Mouse (Mus musculus) liver, adult 2 months (tissue): ENCODE results near the gene Spata45. TPM values are rescaled to one million over a fixed set of nuclear protein-coding genes. Genes with fewer than 3 reads are reported as not detected.

Experiments used
- DNase-seq: peaks from one replicate; pipeline ENCODE4 v3.0.0-alpha.2; 2011; ENCODE audit warnings: low read depth, low spot score; ENCODE audit errors: extremely low read depth
- H3K27ac ChIP-seq: fragments of 200-500 bp; replicated peaks from 2 replicates; pipeline ENCODE4 v1.5.1; 2012; ENCODE audit warnings: low read depth, mild to moderate bottlenecking, control low read depth, inconsistent platforms, low read length; ENCODE audit not compliant: insufficient read depth
- H3K27me3 ChIP-seq: fragments of 200-500 bp; 2 replicates; pipeline ENCODE4 v1.6.1; 2012; ENCODE audit warnings: mild to moderate bottlenecking, moderate library complexity, low read length, inconsistent platforms; ENCODE audit not compliant: control insufficient read depth, insufficient read depth
- H3K36me3 ChIP-seq: fragments of 200-500 bp; 2 replicates; pipeline ENCODE4 v1.6.1; 2012; ENCODE audit warnings: low read length, inconsistent platforms; ENCODE audit not compliant: control insufficient read depth, insufficient read depth
- H3K4me1 ChIP-seq: fragments of 200-500 bp; 2 replicates; pipeline ENCODE4 v1.6.1; 2011; ENCODE audit warnings: low read length; ENCODE audit not compliant: control insufficient read depth, insufficient read depth
- H3K4me3 ChIP-seq: fragments of 200-500 bp; 2 replicates; pipeline ENCODE4 v1.5.1; 2011; ENCODE audit warnings: low read depth, mild to moderate bottlenecking, control low read depth, low read length, moderate library complexity; ENCODE audit not compliant: insufficient read depth
- H3K79me2 ChIP-seq: fragments of 200-500 bp; 2 replicates; pipeline ENCODE4 v1.6.1; 2012; ENCODE audit warnings: inconsistent platforms, mild to moderate bottlenecking, low read length, moderate library complexity; ENCODE audit not compliant: control insufficient read depth, insufficient read depth
- H3K9ac ChIP-seq: fragments of 200-500 bp; 2 replicates; pipeline ENCODE4 v1.6.1; 2012; ENCODE audit warnings: low read depth, mild to moderate bottlenecking, control low read depth, inconsistent platforms, low read length
- CTCF ChIP-seq: fragments of 200-500 bp; IDR thresholded peaks from 2 replicates; pipeline ENCODE4 v1.5.1; 2011; ENCODE audit warnings: low read depth, low read length, control low read depth
- POLR2A ChIP-seq: fragments of 200-500 bp; IDR thresholded peaks from 2 replicates; pipeline ENCODE4 v1.6.1; 2011; ENCODE audit warnings: low read length, control low read depth; ENCODE audit not compliant: insufficient read depth; ENCODE audit errors: extremely low read depth
- WGBS: fragments of 180-500 bp; shearing (Covaris S2); methylation state at CpG from one replicate; pipeline ENCODE4 v1.1.7; 2018; 5-methylcytosine and 5-hydroxymethylcytosine counted together
- polyA plus RNA-seq: library from polyadenylated mRNA; depleted of rRNA; stranded (reverse); fragments of >200 nt; gene quantifications from 2 replicates; pipeline ENCODE4 v1.2.3, GENCODE M21; 2012
- total RNA-seq: library from RNA; depleted of rRNA; stranded (reverse); fragments of >200 nt; gene quantifications from 2 replicates; pipeline ENCODE4 v1.2.3, GENCODE M21; 2014

Gene Spata45
- total and polyA plus RNA-seq, 2 experiments, result not detected

DNA sequence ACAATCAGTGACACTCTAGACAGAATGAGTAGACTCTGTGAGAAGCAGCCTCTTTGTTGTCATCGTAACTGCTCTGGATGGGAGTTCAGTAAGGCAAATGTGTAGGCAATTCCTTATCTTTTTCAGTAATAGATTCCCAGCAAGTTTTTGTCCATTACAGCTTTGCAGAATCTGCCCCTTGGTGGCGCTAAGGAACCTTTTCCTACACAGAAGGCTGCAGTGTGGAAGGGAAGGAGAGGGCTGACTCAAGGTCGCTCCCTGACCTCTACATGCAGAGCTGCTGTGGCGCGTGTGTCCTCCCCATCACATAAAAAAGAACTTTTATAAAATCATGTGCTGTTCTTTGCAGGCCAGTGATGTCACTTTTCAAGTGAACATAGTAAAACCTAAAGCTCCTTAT lies 31.9 kb downstream of the Spata45 start:
- Histone ChIP-seq H3K79me2 (no peaks in the 10 kb centered on the region), H3K4me1 (peaks cover 19% of the 10 kb centered on the region), H3K36me3 (no peaks in the 10 kb centered on the region), H3K27me3 (no peaks in the 10 kb centered on the region), H3K27ac (no peak overlapping the region), H3K9ac (no peak overlapping the region), H3K4me3 (no peak overlapping the region)
- WGBS, result 74% methylated on average over 5 of the region's 5 CpGs
- TF ChIP-seq POLR2A, result no peak
- peak; percentile 29; the same call in 1 of the 2 replicates for TF ChIP-seq CTCF
- no peak for DNase-seq

DNA sequence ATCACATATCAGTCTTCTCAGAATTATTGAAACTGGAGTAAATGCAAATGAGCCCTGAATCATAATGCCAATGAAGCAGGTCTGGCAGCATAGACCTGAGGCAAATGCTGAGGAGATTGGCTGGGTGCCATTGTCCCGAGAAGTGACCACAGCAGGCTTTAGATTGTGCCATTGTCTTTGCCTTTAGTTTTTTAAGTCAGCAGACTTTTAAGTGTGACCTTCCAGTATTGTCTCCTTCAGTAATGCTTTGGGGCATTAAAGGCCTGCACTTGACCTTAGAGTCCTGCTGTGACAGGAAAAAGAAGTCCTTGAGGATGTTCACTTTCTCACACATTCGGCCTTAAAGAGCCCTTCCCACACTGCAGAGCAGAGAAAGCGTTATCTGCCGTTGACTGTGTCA lies 33.8 kb downstream of the Spata45 start:
- H3K9ac ChIP-seq, result no peak overlapping the region
- H3K4me3 ChIP-seq, result no peak overlapping the region
- WGBS, result 82% methylated on average over 4 of the region's 4 CpGs
- DNase-seq, result no peak
- peak overlapping the region; percentile 54 for H3K27ac ChIP-seq
- H3K79me2 ChIP-seq, result no peaks in the 10 kb centered on the region
- H3K27me3 ChIP-seq, result no peaks in the 10 kb centered on the region
- peaks cover 19% of the 10 kb centered on the region for H3K4me1 ChIP-seq
- no peak for TF ChIP-seq CTCF
- no peak for TF ChIP-seq POLR2A
- no peaks in the 10 kb centered on the region for H3K36me3 ChIP-seq

DNA sequence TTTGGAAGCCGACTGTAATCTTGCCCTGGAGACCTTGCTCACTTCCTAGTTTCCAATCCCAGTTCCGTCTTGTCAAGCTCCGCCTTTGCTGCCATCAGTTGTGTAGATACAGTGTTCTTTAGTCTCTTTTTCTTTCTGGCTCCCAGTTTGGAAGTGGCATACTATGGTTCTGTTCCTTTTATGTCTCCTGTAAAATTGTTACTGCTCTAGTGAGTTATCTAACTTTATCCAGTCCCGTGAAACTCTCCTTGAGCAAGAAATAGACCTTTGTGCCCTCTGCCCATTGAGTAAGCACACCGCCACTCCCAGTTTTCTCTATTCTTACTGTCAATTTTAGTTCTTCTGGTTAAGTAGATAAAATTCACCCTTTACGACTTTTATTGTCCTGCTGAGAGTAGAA lies 35.2 kb downstream of the Spata45 start:
- DNase-seq, result peak; percentile 74
- no peak overlapping the region for H3K9ac ChIP-seq
- no peak overlapping the region for H3K4me3 ChIP-seq
- no peaks in the 10 kb centered on the region for H3K36me3 ChIP-seq
- no peak for TF ChIP-seq CTCF
- TF ChIP-seq POLR2A, result no peak
- 39% methylated on average over 6 of the region's 6 CpGs for WGBS
- no peaks in the 10 kb centered on the region for H3K27me3 ChIP-seq
- H3K4me1 ChIP-seq, result peaks cover 19% of the 10 kb centered on the region
- H3K79me2 ChIP-seq, result no peaks in the 10 kb centered on the region
- H3K27ac ChIP-seq, result peak overlapping the region; percentile 54; the same call in 1 of the 2 replicates

DNA sequence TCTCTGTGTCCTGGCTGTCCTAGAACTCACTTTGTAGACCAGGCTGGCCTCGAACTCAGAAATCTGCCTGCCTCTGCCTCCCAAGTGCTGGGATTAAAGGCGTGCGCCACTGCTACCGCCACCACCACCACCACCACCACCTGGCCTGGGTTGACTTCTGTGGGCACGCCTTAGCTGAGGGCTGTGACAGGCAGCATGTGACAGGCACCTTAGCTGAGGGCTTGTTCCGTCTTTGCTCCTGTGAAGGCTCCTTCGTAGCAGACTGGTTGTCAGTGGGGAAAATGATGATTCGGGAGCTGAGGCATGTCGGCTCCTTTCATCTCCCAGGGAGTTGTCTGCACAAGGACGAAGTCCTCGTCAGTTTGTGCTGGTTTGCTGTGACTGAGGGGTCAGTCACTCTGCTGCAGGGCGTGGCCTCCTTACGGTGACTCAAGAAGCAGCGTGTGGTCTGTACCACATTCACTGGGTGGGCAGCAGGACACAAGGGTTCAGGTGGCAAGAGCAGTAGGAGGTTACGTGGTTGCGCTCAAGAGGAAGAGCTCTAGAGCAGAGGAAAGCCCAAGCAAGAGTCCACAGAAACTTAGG lies 36.0 kb downstream of the Spata45 start:
- peak overlapping the region; percentile 49 for H3K27ac ChIP-seq
- no peaks in the 10 kb centered on the region for H3K79me2 ChIP-seq
- no peaks in the 10 kb centered on the region for H3K27me3 ChIP-seq
- peaks cover 19% of the 10 kb centered on the region for H3K4me1 ChIP-seq
- H3K9ac ChIP-seq, result no peak overlapping the region
- no peaks in the 10 kb centered on the region for H3K36me3 ChIP-seq
- WGBS, result 74% methylated on average over 16 of the region's 16 CpGs
- DNase-seq, result no peak
- no peak overlapping the region for H3K4me3 ChIP-seq
- TF ChIP-seq CTCF, result no peak
- TF ChIP-seq POLR2A, result no peak

DNA sequence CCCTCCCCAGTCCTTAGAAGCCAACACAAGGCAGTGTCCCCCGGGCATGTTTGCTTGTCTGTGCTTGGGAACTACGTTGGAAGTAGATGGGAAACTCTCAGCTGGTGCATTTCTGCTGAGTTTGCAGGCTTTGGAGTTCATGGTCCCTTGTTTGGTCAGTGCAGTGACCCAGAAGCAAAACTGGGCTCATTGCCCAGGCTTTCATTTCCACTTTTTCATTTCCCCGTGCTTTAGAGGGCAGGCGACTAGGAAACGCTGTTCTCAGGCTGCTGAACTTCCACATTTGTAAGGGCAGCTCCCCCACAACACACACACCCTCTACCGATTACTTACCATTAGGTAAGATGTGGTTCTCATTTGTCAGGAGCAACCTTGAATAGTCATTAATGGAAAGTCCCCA lies 36.6 kb downstream of the Spata45 start:
- Histone ChIP-seq H3K27me3 (no peaks in the 10 kb centered on the region), H3K36me3 (no peaks in the 10 kb centered on the region), H3K79me2 (no peaks in the 10 kb centered on the region), H3K4me3 (no peak overlapping the region), H3K9ac (no peak overlapping the region), H3K27ac (peak overlapping the region; percentile 61), H3K4me1 (peaks cover 19% of the 10 kb centered on the region)
- TF ChIP-seq CTCF, result no peak
- TF ChIP-seq POLR2A, result no peak
- WGBS, result 5% methylated on average over 6 of the region's 6 CpGs
- peak; percentile 88 for DNase-seq

DNA sequence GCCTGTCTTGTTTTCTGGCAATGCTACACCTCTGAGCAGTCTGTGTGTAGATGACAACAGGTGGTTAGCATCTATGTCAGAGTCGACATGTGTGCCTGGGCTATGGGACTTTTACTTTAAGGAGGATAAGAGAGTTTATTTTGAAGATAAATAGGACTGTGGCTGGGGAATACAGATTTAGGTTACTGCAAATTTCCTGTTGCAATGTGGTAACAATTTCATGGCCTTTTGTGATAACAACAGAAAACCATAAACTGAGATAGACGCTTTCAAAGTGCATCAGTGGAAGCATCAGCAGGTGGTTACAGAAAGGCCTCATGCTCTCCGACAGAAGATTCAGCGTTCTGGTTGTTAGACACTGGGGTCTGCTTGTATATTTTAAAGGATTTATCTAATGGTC lies 37.0 kb downstream of the Spata45 start:
- peak overlapping the region; percentile 61 for H3K27ac ChIP-seq
- no peak overlapping the region for H3K4me3 ChIP-seq
- no peaks in the 10 kb centered on the region for H3K27me3 ChIP-seq
- H3K9ac ChIP-seq, result no peak overlapping the region
- no peaks in the 10 kb centered on the region for H3K79me2 ChIP-seq
- 79% methylated on average over 4 of the region's 4 CpGs for WGBS
- TF ChIP-seq POLR2A (no peak), CTCF (no peak)
- H3K36me3 ChIP-seq, result no peaks in the 10 kb centered on the region
- H3K4me1 ChIP-seq, result peaks cover 19% of the 10 kb centered on the region
- no peak for DNase-seq
